Mouse (Mus musculus) hindbrain, embryonic 12.5 days (tissue): ENCODE measurements at regions not wholly inside any gene's neighbourhood (a gene's known extent, or its start where the extent isn't known, plus 50 kb on each side); places are given as distances from the start of the nearest gene placed in this dataset.

Source experiments
- ATAC-seq: fragments of 200-750 bp; cut with Nextera tagmentation; 2 replicates; pipeline ENCODE4 v1.8.0; 2017; ENCODE audit warnings: moderate TSS enrichment; ENCODE audit not compliant: low FRiP score
- H3K27ac ChIP-seq: fragments of 300-500 bp; sonication (generic); 2 replicates; pipeline ENCODE4 v1.5.1; 2016; ENCODE audit warnings: mild to moderate bottlenecking
- H3K27me3 ChIP-seq: fragments of 300-500 bp; sonication (generic); 2 replicates; pipeline ENCODE4 v1.6.1; 2016; ENCODE audit warnings: mild to moderate bottlenecking
- H3K36me3 ChIP-seq: fragments of 300-500 bp; sonication (generic); 2 replicates; pipeline ENCODE4 v1.6.1; 2016; ENCODE audit warnings: mild to moderate bottlenecking
- H3K4me1 ChIP-seq: fragments of 300-500 bp; sonication (generic); 2 replicates; pipeline ENCODE4 v1.6.1; 2016
- H3K4me2 ChIP-seq: fragments of 300-500 bp; sonication (generic); replicated peaks from 2 replicates; pipeline ENCODE4 v1.6.1; 2016; ENCODE audit warnings: mild to moderate bottlenecking
- H3K4me3 ChIP-seq: fragments of 300-500 bp; sonication (generic); 2 replicates; pipeline ENCODE4 v1.5.1; 2016; ENCODE audit warnings: mild to moderate bottlenecking
- H3K9ac ChIP-seq: fragments of 300-500 bp; sonication (generic); 2 replicates; pipeline ENCODE4 v1.6.1; 2016; ENCODE audit warnings: mild to moderate bottlenecking, moderate library complexity
- H3K9me3 ChIP-seq: fragments of 300-500 bp; sonication (generic); replicated peaks from 2 replicates; pipeline ENCODE4 v1.6.1; 2016; ENCODE audit warnings: mild to moderate bottlenecking
- WGBS: fragments of 180-500 bp; shearing (Covaris S2); methylation state at CpG from one replicate; pipeline ENCODE4 v1.1.7; 2016; 5-methylcytosine and 5-hydroxymethylcytosine counted together

DNA sequence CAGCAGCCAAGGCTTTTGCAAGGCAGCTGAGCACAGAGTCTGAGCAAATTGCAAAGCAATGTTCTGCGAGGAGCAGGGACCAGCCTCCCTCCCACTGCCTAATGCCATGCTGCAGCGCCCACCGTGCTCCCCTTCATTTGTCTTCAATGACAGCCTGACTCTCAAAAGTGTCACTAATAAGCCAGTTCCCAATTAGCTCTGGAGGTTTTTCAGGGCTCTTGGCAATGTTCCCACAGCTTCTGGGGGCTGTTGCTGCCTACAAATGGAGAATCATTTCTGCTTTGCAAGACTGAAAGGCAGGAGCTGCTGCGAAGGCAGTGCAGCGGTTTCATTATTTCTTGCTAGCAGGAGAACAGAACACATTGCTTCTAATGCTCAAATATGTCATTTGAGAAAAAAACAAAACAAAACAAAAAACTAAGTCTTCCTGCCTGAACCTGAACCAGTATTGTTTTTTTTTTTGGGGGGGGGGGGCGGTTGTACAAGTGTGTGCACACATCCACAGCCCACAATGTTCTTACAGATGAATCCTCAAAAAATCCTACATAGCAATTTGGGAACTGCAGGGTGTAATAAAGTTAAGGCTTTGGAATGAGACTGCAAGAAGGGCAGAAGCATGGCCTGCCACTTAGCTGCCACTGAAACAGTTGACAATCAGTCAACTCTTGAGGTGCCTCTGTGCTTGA is 283.5 kb upstream of the Emcn start:
- Histone ChIP-seq H3K4me1 (peaks cover 8% of the 10 kb centered on the region), H3K4me3 (no peak overlapping the region), H3K9me3 (no peaks in the 10 kb centered on the region), H3K36me3 (no peaks in the 10 kb centered on the region), H3K27me3 (no peaks in the 10 kb centered on the region), H3K9ac (no peak overlapping the region), H3K4me2 (0 out of 2 replicates have a peak overlapping the region, but pooled peaks have one; percentile 4), H3K27ac (0 out of 2 replicates have a peak overlapping the region, but pooled peaks have one; percentile 23)
- 41% methylated on average over 6 of the region's 6 CpGs for WGBS
- peak; percentile 93 for ATAC-seq

DNA sequence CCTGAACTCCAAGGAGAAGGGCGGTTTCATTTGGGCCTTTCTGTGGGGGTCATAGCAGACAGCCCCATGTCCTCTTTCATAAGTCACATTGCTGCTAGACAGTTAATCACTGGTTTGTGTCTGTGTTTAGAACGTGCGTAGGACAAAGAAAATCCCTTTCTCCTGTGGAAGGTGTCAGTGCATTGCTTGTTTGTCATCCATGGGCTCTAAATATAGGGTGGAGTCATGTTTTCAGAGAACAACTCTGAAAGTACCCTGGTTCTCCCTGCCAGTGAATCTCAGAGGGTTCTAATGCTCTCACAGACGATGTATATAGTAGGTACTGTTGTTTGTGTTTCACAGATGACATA is 283.0 kb upstream of the Emcn start:
- no peak for ATAC-seq
- Histone ChIP-seq H3K27me3 (no peaks in the 10 kb centered on the region), H3K9me3 (no peaks in the 10 kb centered on the region), H3K4me3 (no peak overlapping the region), H3K4me2 (no peak overlapping the region), H3K36me3 (no peaks in the 10 kb centered on the region), H3K27ac (no peak overlapping the region), H3K9ac (no peak overlapping the region), H3K4me1 (peaks cover 8% of the 10 kb centered on the region)
- WGBS = 69% methylated on average over 4 of the region's 4 CpGs

DNA sequence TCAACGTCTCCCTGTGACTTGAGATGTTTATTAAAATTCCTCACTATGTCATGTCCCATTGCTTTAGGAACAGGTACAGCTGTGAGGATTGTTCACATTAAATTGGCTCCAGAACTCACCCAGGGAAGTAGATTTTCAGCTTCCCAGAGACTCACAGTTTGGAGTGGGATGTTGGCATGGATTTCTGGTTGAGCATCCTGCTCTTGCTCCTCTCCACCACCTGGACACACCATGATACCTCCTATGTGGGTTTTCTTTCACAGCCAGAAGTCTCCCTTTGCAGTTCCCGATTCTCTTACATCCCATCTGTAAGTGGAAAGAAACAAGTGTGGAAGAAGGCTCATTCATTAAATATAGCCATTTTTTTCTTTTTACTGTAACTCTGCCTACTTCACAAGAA is 278.8 kb upstream of the Emcn start:
- Histone ChIP-seq H3K27ac (no peak overlapping the region), H3K4me3 (no peak overlapping the region), H3K27me3 (no peaks in the 10 kb centered on the region), H3K4me1 (peaks cover 6% of the 10 kb centered on the region), H3K9ac (no peak overlapping the region), H3K9me3 (no peaks in the 10 kb centered on the region), H3K36me3 (no peaks in the 10 kb centered on the region), H3K4me2 (no peak overlapping the region)
- no peak for ATAC-seq
- WGBS = 80% methylated on average over 2 of the region's 2 CpGs

DNA sequence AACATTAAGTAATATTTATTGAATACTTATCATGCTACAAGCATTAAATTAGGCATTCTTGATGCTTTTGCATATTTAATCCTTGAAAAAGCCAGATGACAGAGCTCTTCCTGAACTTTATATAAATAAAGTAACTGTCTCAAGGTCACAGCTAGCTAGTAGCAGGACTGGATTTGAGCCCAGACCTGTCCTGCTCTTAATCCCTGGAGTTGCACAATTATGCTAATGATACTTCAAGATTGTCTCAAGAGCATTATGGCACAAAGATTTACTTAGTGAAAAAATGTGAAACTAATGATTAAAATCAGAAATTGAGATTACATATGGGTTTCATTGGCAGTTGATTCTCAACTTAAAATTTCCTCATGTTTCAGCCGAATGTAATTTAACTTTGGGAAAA is 273.5 kb upstream of the Emcn start:
- Histone ChIP-seq H3K4me2 (no peak overlapping the region), H3K4me3 (no peak overlapping the region), H3K27me3 (no peaks in the 10 kb centered on the region), H3K9me3 (no peaks in the 10 kb centered on the region), H3K36me3 (no peaks in the 10 kb centered on the region), H3K4me1 (no peaks in the 10 kb centered on the region), H3K27ac (no peak overlapping the region), H3K9ac (no peak overlapping the region)
- no peak for ATAC-seq
- 80% methylated on average over 1 of the region's 1 CpGs for WGBS

DNA sequence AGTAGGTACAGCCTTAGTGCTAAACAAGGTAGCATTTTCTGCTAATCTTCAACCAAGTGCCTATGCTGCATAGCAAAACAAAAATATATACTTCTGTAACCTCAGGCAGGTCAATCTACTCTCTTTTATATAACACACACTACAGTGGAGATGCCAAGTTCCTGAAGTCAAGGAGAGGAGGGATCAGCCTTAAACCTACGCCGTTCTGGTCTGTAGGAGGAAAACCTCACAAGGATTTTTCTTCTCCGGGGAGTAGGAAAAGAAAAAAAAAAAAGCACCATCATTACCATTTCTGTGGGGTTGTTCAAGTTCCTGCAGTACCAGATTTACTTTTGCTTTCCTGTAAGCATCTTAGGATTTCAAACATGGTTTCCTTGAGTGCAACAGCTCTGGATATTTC is 271.5 kb upstream of the Emcn start:
- no peak overlapping the region for H3K4me3 ChIP-seq
- ATAC-seq = no peak
- H3K4me2 ChIP-seq = no peak overlapping the region
- no peaks in the 10 kb centered on the region for H3K4me1 ChIP-seq
- H3K27ac ChIP-seq = no peak overlapping the region
- no peaks in the 10 kb centered on the region for H3K36me3 ChIP-seq
- H3K9me3 ChIP-seq = no peaks in the 10 kb centered on the region
- 89% methylated on average over 3 of the region's 3 CpGs for WGBS
- no peak overlapping the region for H3K9ac ChIP-seq
- no peaks in the 10 kb centered on the region for H3K27me3 ChIP-seq

DNA sequence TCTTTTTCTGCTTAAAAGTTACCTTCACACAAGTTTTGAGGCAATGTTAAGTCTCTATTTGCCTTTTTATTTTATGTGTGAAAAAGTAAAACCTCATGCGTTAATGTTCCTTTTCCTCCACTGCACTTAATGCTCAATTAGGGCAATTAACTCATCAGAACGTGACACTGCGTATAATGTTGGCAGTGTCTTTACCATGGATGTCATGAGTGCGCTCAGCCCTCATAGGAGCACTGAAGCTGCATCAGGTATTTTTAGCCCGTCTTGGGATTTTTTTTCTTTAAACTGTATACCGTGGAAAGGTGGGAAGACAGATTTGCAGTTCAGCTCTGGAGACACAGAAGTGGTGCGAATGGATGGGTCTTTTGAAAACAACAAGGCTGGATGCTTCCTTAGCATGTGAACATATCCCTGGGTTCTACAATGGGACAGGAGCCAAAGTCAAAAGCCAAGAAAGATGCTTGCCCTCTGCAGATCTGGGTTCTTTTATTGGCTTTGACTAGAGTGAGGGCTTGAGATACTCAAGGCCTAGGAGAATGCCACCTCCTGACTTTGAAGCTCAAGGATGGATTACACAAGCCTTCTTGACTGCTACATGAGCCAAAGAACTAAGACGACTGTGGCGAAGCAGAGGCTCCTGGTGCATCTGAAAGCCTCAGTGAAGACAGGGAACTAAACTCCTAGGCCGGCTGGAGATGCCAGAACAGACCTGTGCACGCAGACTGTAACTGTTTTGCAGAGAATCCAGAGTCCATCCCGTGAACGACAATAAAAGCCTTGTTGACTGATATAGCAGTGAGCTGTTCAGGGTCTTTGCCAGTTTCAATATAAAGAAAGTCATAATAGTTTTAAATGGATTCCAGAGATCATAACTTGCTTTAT is 262.9 kb upstream of the Emcn start:
- Histone ChIP-seq H3K9me3 (no peaks in the 10 kb centered on the region), H3K9ac (no peak overlapping the region), H3K36me3 (no peaks in the 10 kb centered on the region), H3K4me3 (no peak overlapping the region), H3K27ac (no peak overlapping the region), H3K4me1 (no peaks in the 10 kb centered on the region), H3K27me3 (no peaks in the 10 kb centered on the region), H3K4me2 (no peak overlapping the region)
- no peak for ATAC-seq
- 90% methylated on average over 13 of the region's 13 CpGs for WGBS

DNA sequence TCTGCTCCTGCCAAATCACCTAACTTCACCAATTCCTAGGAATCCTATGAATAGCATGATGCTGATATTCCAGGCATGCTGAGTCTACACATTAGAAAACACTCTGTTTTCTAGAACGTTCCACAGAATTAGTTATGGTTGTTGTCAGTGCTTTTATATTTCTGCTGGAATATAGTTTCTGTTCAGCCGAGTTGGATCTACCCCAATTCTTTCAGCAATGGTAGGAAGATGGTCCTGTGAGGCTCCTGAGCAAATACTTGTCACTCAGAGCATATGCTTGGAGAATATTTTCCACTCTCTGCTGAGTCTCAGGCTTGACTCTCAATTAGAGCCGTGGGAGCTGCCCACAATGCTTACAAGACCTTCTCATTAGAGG is 262.3 kb upstream of the Emcn start:
- ATAC-seq = no peak
- no peaks in the 10 kb centered on the region for H3K27me3 ChIP-seq
- no peaks in the 10 kb centered on the region for H3K9me3 ChIP-seq
- H3K36me3 ChIP-seq = no peaks in the 10 kb centered on the region
- no peak overlapping the region for H3K27ac ChIP-seq
- WGBS = 82% methylated on average over 3 of the region's 3 CpGs
- no peak overlapping the region for H3K4me2 ChIP-seq
- H3K9ac ChIP-seq = no peak overlapping the region
- H3K4me3 ChIP-seq = no peak overlapping the region
- no peaks in the 10 kb centered on the region for H3K4me1 ChIP-seq

DNA sequence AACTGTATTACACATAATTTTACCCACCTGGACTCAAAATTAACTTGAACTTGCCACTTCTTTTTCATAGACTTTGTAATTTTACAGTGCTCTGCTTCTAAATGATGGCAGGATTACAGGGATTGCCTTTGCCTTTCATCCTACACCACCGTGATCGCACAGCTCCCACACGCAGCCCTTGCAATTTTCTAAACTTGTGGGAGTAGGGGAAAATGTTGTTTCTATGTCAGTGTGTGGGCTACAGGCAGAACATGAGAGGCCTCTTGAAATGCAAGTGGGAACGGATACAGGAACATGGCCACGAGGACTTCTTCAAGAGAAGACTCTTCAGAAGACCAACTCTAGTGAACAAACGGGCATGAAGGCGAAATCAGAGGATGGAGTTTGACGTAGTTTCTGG is 254.0 kb upstream of the Emcn start:
- 91% methylated on average over 8 of the region's 8 CpGs for WGBS
- no peaks in the 10 kb centered on the region for H3K27me3 ChIP-seq

DNA sequence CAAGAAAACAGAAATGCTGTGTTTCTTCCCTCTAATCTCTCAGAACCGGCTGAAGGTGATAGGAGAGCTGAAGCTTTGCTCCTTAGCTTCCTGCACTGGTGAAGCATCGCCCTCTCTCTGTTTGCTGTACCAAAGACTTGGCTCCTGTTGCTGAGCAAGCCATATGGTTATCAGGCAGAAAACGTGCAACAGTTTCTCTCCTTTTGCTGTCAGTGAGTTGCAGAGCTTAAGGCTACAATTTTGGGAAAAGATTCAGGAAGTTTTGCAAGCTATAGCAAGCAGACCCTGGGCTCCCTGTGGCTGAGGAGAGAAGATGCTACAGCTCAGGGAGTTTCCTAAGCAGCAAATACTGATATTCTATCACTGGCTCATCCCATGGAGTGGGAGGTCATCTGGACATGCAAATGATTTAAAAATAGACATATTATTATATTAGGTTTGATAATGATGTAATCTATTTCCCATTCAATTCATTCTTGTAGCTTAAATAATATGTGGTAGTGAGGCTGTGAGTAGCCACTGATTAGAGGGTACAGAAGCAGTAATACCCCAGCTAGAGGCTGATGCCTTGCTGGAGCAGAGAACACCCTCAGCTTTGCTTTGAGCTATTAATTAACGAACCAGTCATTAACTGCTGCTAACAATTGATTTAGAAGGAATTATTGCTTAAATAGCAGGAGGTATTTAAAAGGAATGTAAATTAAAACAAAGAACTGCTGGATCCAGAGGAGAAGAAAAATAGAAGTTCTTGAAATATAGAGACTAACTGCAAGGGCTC is 240.1 kb upstream of the Emcn start:
- no peak overlapping the region for H3K4me2 ChIP-seq
- 69% methylated on average over 4 of the region's 4 CpGs for WGBS
- no peak for ATAC-seq
- no peaks in the 10 kb centered on the region for H3K36me3 ChIP-seq
- H3K4me3 ChIP-seq = no peak overlapping the region
- no peak overlapping the region for H3K27ac ChIP-seq
- H3K9me3 ChIP-seq = no peaks in the 10 kb centered on the region
- no peaks in the 10 kb centered on the region for H3K4me1 ChIP-seq
- no peak overlapping the region for H3K9ac ChIP-seq
- no peaks in the 10 kb centered on the region for H3K27me3 ChIP-seq

More for the DNA sequence above, 254.0 kb upstream of the Emcn start:
- no peaks in the 10 kb centered on the region for H3K4me1 ChIP-seq
- no peak overlapping the region for H3K27ac ChIP-seq
- no peak overlapping the region for H3K4me2 ChIP-seq
- H3K9ac ChIP-seq = no peak overlapping the region
- H3K9me3 ChIP-seq = no peaks in the 10 kb centered on the region
- no peaks in the 10 kb centered on the region for H3K36me3 ChIP-seq
- no peak overlapping the region for H3K4me3 ChIP-seq
- ATAC-seq = no peak

DNA sequence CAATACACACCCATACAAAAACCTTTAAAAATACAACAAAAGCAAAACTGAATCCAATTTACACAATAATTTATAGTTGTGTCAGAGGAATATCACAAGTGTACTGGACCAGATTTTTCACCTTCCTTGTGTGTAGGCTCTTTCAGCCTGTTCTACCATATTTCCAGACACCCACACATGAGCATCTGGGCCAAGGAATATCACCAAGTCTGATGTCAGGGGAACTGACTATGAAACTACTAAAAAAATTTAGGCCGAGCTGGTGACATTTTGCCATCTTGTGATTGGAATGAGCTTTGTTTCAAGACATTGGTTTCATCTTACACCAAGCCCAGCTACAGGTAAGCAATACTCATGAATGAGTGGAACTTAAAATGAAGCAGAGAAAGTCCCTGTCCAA is 234.9 kb upstream of the Emcn start:
- Histone ChIP-seq H3K9ac (no peak overlapping the region), H3K4me2 (no peak overlapping the region), H3K27ac (no peak overlapping the region), H3K4me1 (no peaks in the 10 kb centered on the region), H3K9me3 (no peaks in the 10 kb centered on the region), H3K4me3 (no peak overlapping the region), H3K36me3 (no peaks in the 10 kb centered on the region), H3K27me3 (no peaks in the 10 kb centered on the region)
- 84% methylated on average over 1 of the region's 1 CpGs for WGBS
- no peak for ATAC-seq

DNA sequence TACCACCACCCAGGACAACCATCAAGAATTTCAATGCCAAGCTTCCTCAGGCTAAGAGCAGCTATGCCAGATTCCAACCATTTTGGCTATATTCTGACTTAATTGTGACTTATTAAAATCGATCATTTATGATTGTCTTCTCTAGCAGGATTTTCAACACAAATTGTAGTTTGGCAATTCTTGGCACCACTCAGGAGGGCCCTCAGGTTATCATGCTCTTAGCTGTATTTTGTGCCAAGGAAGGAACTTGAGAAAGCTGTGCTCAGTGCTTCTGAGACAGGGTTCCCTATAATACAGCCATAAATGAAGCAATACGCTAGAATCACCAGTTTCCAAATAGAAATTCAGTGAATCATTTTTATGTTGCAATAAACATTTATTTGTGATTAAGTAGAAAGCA is 232.7 kb upstream of the Emcn start:
- WGBS = 93% methylated on average over 2 of the region's 2 CpGs
- Histone ChIP-seq H3K9ac (no peak overlapping the region), H3K36me3 (no peaks in the 10 kb centered on the region), H3K4me3 (no peak overlapping the region), H3K27me3 (no peaks in the 10 kb centered on the region), H3K27ac (no peak overlapping the region), H3K9me3 (no peaks in the 10 kb centered on the region), H3K4me1 (no peaks in the 10 kb centered on the region), H3K4me2 (no peak overlapping the region)
- ATAC-seq = no peak

DNA sequence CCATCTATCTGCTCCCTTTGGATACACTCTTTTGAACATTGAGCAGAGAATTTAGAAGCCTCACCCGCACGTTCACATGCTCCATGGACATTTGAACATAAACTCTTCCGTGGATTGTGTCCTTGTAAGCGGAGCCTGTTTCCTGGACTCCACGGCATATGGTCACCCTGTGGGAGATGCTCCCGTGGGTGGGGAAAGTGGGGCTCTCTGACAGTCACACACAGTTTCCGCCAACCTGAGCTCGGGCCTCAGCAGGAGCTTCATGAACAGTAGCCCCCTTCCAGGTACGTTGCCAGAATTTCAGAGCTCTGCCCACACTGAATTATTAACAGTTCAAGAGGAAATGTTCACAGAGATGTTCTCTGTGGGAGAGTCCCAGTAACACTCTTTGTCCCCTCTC is 231.1 kb upstream of the Emcn start:
- H3K4me3 ChIP-seq = no peak overlapping the region
- no peak overlapping the region for H3K4me2 ChIP-seq
- no peaks in the 10 kb centered on the region for H3K4me1 ChIP-seq
- H3K27ac ChIP-seq = no peak overlapping the region
- H3K27me3 ChIP-seq = no peaks in the 10 kb centered on the region
- no peak for ATAC-seq
- H3K36me3 ChIP-seq = no peaks in the 10 kb centered on the region
- WGBS = 87% methylated on average over 9 of the region's 9 CpGs
- no peaks in the 10 kb centered on the region for H3K9me3 ChIP-seq
- no peak overlapping the region for H3K9ac ChIP-seq
